Mouse (Mus musculus): Measurements from ENCODE around the gene Rreb1.

GRCm38 (mm10) chr13:37923643-37924460, 145.7 kb downstream of the Rreb1 start:
- TF ChIP-seq CTCF (IDR thresholded peaks at IDR 0.05; ENCODE audit: control insufficient read depth, insufficient read depth, insufficient read length), result no peak
- TF ChIP-seq MAX (IDR thresholded peaks at IDR 0.05), result no peak
- TF ChIP-seq MYOD1 (IDR thresholded peaks at IDR 0.05; ENCODE audit: control insufficient read depth, insufficient read length, low read depth), result no peak
- TF ChIP-seq USF1 (IDR thresholded peaks at IDR 0.05; ENCODE audit: low read depth), result no peak
- no peak for TF ChIP-seq MYOG (IDR thresholded peaks at IDR 0.05; ENCODE audit: control insufficient read depth, extremely low read depth, insufficient read length)
- TF ChIP-seq CEBPB (IDR thresholded peaks at IDR 0.05; ENCODE audit: low read depth), result no peak

Measured in C2C12 (cell line).